Mouse (Mus musculus) lung, adult 2 months (tissue): ENCODE measurements at regions not wholly inside any gene's neighbourhood (a gene's known extent, or its start where the extent isn't known, plus 50 kb on each side); places are given as distances from the start of the nearest gene placed in this dataset.
A peak's percentile ranks its signal among the peaks of the same experiment; 100 is the strongest.
"Not testable (repeated sequence)": the region's sequence is repeated elsewhere in the genome, so short reads cannot be mapped to it uniquely, and the experiment has no call there.

Experiments
- DNase-seq: peaks from one replicate; pipeline ENCODE4 v3.0.0; 2022
- H3K4me1 ChIP-seq: fragments of 200-500 bp; 2 replicates; pipeline ENCODE4 v1.6.1; 2011; ENCODE audit warnings: low read length; ENCODE audit not compliant: control insufficient read depth, insufficient read depth
- H3K4me3 ChIP-seq: fragments of 200-500 bp; replicated peaks from 2 replicates; pipeline ENCODE3; 2011; ENCODE audit warnings: low read depth, mild to moderate bottlenecking, control low read depth, low read length; ENCODE audit errors: extremely low read depth
- CTCF ChIP-seq: fragments of 200-500 bp; IDR thresholded peaks from 2 replicates; pipeline ENCODE4 v1.5.1; 2011; ENCODE audit warnings: mild to moderate bottlenecking, low read length, control low read depth; ENCODE audit not compliant: insufficient read depth
- POLR2A ChIP-seq: fragments of 200-500 bp; IDR thresholded peaks from 2 replicates; pipeline ENCODE4 v1.6.1; 2011; ENCODE audit warnings: low read depth, mild to moderate bottlenecking, control low read depth, low read length, borderline replicate concordance; ENCODE audit errors: extremely low read depth
- WGBS: fragments of 180-500 bp; shearing (Covaris S2); methylation state at CpG from one replicate; pipeline ENCODE4 v1.1.7; 2018; 5-methylcytosine and 5-hydroxymethylcytosine counted together

DNA sequence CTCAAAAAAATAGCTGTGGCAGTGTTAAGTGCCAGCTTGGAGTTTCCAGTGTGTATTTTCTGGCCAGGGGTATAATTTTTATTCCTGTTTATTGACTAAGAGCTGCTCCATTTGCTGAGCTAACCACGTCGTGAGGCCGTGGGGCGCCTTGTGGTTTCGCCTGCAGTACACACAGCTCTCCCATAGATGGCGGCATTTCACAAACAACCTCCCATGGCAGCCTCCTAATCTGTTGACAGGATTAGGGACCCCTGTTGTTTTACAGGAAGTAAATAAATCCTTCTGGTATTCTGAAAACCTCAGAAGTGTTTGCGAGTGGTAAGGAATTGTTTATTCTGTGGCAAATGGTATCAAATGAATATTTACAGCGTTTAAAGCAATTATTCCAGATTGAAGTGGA, 480.2 kb upstream of the Slc35b3 start:
- WGBS = 6% methylated on average over 8 of the region's 8 CpGs
- H3K4me1 ChIP-seq = no peaks in the 10 kb centered on the region
- no peak overlapping the region for H3K4me3 ChIP-seq
- peak; percentile 43 for DNase-seq
- TF ChIP-seq CTCF (peak; percentile 87), POLR2A (no peak)

DNA sequence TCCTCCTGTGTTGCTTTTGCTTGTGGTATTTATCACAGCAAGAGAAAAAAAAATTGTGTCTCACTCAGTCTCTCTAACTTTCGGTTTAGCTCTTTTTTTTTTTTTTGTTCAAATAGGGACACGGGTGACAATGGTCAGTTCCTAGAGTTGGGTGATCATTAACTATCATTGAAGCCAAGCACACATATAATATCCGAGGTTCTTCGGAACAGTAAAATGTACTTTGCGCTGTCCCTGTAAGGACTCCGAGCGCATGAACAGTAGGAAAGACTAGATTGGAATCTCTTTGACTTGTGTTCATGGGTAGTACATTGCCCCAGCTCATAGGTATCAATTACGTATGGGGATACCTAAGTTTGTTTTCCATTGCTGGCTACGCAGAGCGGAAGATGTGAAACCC, 479.7 kb upstream of the Slc35b3 start:
- TF ChIP-seq POLR2A (no peak), CTCF (no peak)
- Histone ChIP-seq H3K4me3 (no peak overlapping the region), H3K4me1 (no peaks in the 10 kb centered on the region)
- DNase-seq = no peak
- 83% methylated on average over 10 of the region's 10 CpGs for WGBS

- no peak overlapping the region for H3K4me3 ChIP-seq
- DNase-seq = no peak
- no peak for TF ChIP-seq POLR2A
- no peak for TF ChIP-seq CTCF
- H3K4me1 ChIP-seq = no peaks in the 10 kb centered on the region
- 72% methylated on average over 3 of the region's 3 CpGs for WGBS
These were observed 467.3 kb upstream of the Slc35b3 start for GRCm38 (mm10) chr13:39427996-39428395.

DNA sequence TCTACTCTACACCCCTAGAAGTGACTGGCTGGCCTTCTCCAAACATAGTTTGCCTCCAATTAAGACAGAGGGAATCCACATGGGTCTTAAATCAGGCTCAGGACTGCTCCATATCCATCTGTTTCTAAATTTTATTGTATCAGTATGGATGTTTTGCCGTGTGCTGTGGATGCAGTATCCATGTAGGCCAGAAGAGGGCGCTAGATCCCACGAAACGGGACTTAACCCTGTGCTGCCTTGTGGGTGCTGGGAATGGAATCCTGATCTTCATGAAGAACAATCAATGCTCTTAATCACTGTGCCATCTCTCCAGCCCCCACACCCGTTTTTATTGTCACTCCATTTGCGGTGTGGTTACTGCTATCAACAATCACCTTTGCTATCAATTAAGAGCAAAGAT, 465.3 kb upstream of the Slc35b3 start:
- H3K4me3 ChIP-seq = no peak overlapping the region
- TF ChIP-seq POLR2A (no peak), CTCF (peak; percentile 19; the same call in 1 of the 2 replicates)
- H3K4me1 ChIP-seq = no peaks in the 10 kb centered on the region
- 68% methylated on average over 6 of the region's 6 CpGs for WGBS
- no peak for DNase-seq

DNA sequence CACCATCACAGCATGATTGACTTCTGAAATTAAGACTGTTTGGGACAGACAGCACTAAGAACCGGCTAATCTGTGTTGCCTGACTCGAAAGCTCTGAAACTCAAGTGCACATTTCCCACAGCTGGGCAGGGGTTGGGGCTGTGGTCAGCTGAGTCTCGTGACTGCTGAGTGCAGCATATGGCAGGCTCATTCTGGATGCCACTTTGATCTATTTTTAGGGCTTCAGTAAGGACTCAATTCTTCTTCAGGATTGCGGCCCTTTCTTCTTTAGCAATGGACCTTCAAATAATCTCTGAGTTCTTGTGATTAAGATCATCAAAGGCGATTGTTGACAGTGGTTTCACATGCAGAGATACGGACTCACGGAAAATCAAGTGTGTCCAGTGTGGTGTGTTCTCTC, 457.5 kb upstream of the Slc35b3 start:
- TF ChIP-seq POLR2A (no peak), CTCF (no peak)
- DNase-seq = no peak
- Histone ChIP-seq H3K4me1 (no peaks in the 10 kb centered on the region), H3K4me3 (no peak overlapping the region)
- 43% methylated on average over 7 of the region's 7 CpGs for WGBS

GRCm38 (mm10) chr13:39411471-39412251, 451.0 kb upstream of the Slc35b3 start:
- 64% methylated on average over 14 of the region's 14 CpGs for WGBS
- no peak for DNase-seq
- TF ChIP-seq CTCF (no peak), POLR2A (no peak)

DNA sequence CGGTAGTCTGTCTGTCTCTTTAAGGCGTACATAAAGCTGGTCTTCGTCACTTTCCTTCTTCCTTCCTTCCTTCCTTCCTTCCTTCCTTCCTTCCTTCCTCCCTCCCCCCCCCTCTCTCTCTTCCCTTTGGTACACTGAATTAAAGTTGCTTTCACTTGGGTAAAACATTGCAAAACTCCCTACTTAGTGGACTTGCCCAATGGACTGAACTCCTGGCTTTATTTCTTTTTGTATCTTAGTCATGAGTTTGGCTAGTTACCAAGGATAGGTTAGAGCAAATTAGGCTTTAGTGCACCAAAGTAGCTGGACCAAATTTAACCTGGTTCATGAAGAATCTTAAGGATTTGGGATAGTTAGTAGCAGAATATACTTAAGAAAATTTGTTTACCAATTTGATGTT, 431.9 kb upstream of the Slc35b3 start:
- TF ChIP-seq POLR2A (no peak), CTCF (no peak)
- Histone ChIP-seq H3K4me1 (no peaks in the 10 kb centered on the region), H3K4me3 (no peak overlapping the region)
- WGBS = 57% methylated on average over 3 of the region's 3 CpGs
- DNase-seq = no peak

More at GRCm38 (mm10) chr13:39411471-39412251, 451.0 kb upstream of the Slc35b3 start:
- Histone ChIP-seq H3K4me1 (no peaks in the 10 kb centered on the region), H3K4me3 (no peak overlapping the region)

- not testable (repeated sequence) for DNase-seq, H3K4me3 ChIP-seq, H3K4me1 ChIP-seq
- WGBS = 76% methylated on average over 1 of the region's 1 CpGs
These were observed 431.5 kb upstream of the Slc35b3 start for GRCm38 (mm10) chr13:39392151-39392550.

DNA sequence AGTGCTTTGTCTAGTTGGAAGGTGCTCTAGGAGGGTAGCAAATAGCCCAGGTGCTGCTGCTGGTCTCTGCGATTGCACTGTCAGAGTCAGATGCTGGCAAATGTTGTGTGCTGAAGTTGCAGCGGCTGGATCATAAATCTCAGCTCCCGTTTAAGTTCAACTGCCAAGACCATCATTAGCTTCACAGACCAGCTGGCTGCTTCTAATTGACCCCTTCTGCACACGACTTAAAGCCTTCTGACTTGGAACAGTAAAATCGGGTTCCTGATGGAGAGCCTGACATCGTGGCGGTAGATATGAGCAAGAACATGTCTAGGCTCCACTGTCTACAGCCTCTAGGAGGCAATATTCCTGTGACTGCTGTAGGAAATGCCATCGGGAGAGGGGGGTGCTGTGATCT, 416.0 kb upstream of the Slc35b3 start:
- no peak for DNase-seq
- Histone ChIP-seq H3K4me3 (no peak overlapping the region), H3K4me1 (no peaks in the 10 kb centered on the region; the same call in 1 of the 2 replicates)
- 69% methylated on average over 8 of the region's 8 CpGs for WGBS
- TF ChIP-seq POLR2A = no peak
- no peak for TF ChIP-seq CTCF

GRCm38 (mm10) chr13:39376269-39376668, 415.6 kb upstream of the Slc35b3 start:
- 60% methylated on average over 6 of the region's 6 CpGs for WGBS
- DNase-seq = no peak
- H3K4me1 ChIP-seq = no peaks in the 10 kb centered on the region; the same call in 1 of the 2 replicates
- no peak for TF ChIP-seq POLR2A
- TF ChIP-seq CTCF = no peak
- H3K4me3 ChIP-seq = no peak overlapping the region
